Mouse (Mus musculus): ENCODE measurements around the gene Lhx9.

DNA sequence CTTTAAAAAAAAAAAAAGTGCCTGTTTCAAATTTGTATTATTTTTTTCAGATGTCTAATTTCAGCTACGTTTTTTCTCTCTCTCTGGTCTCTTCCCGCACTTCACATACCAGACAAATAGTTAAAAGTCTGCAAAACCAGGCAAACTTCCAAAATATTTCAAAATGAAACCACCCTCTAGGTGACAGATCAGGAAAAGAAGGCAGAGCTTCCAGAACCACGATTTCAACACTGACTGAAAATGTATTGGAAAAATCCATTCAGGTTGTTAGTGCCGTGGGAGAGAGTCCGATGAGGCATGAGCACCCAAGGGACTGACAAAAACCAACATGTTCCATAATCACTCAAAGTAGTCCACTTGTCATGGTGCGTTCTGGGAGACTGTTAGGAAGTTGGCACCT lies 21.5 kb downstream of the Lhx9 start:
- TF ChIP-seq CTCF (IDR thresholded peaks at IDR 0.05) = no peak
- TF ChIP-seq EP300 (IDR thresholded peaks at IDR 0.05) = no peak

All from lung, postnatal 0 days (tissue).